Mouse (Mus musculus): ENCODE data around the gene Afp.

GRCm38 (mm10) chr5:90470836-90471235 is 19.7 kb upstream of the Afp start:
- TF ChIP-seq CTCF (IDR thresholded peaks at IDR 0.05; ENCODE audit: low read depth) (no peak), EP300 (IDR thresholded peaks at IDR 0.05; ENCODE audit: low read depth) (no peak)

Data from heart, postnatal 0 days (tissue).